Mouse (Mus musculus): ENCODE data around the gene Bcat2. TPM values are rescaled to one million over a fixed set of nuclear protein-coding genes. Genes with fewer than 3 reads are reported as not detected.

Gene Bcat2
- polyA plus RNA-seq (2012; rRNA removed), result 21.1 and 24.2 TPM in 2 replicates

GRCm38 (mm10) chr7:45570103-45570741, at the start of gene Bcat2:
Gene Bcat2 (plus strand): TSS chr7:45570153.
- H3K27me3 ChIP-seq (ENCODE audit: control insufficient read depth, insufficient read depth, low read length), result no peaks in the 10 kb centered on the region
- peak; percentile 81 for DNase-seq
- H3K4me1 ChIP-seq (ENCODE audit: control insufficient read depth, insufficient read depth, low read length), result peaks cover 6% of the 10 kb centered on the region; the same call in 1 of the 2 replicates
- peak within 1 kb of the TSS; percentile 72 for H3K4me3 ChIP-seq (replicated peaks; ENCODE audit: insufficient read depth, low read depth, low read length)
- H3K27ac ChIP-seq (ENCODE audit: insufficient read depth, low read length), result peak within 1 kb of the TSS; percentile 34
- TF ChIP-seq CTCF (IDR thresholded peaks at IDR 0.05; ENCODE audit: borderline replicate concordance, insufficient read depth, low read depth, low read length) (no peak), POLR2A (IDR thresholded peaks at IDR 0.05; ENCODE audit: borderline replicate concordance, insufficient read depth, low read length) (peak; percentile 62)
- WGBS, result 1% methylated on average over 42 of the region's 42 CpGs

DNA sequence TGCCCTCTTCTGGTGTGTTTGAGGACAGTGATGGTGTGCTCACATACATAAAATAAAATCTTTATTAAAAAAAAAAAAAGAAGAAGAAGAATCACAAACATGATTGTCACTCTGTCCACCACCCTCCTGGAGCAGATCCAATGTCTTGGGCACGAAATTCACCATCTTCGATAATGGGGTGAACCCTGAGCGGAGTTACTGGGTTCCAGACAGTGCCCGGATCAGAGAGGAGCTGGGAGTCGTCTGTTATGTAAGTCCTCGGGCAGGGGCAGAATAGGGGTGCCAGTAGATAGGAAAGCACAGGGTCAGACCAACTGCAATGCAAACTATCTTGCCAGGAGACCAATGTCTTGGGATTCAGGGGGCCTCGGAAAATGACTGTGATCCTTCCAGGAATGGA, 49.3 kb upstream of the Bcat2 start:
- Histone ChIP-seq H3K27ac (ENCODE audit: insufficient read depth, low read length) (no peak overlapping the region), H3K27me3 (ENCODE audit: control insufficient read depth, insufficient read depth, low read length) (no peaks in the 10 kb centered on the region), H3K4me1 (ENCODE audit: control insufficient read depth, insufficient read depth, low read length) (peaks cover 13% of the 10 kb centered on the region), H3K4me3 (replicated peaks; ENCODE audit: insufficient read depth, low read depth, low read length) (no peak overlapping the region)
- whole genome bisulfite sequencing, result 90% methylated on average over 7 of the region's 7 CpGs
- DNase-seq, result no peak
- TF ChIP-seq CTCF (IDR thresholded peaks at IDR 0.05; ENCODE audit: borderline replicate concordance, insufficient read depth, low read depth, low read length) (no peak), POLR2A (IDR thresholded peaks at IDR 0.05; ENCODE audit: borderline replicate concordance, insufficient read depth, low read length) (no peak)

- H3K4me1 ChIP-seq (ENCODE audit: control insufficient read depth, insufficient read depth, low read length), result peaks cover 13% of the 10 kb centered on the region
- DNase-seq, result peak; percentile 86
- peak overlapping the region; percentile 84 for H3K4me3 ChIP-seq (replicated peaks; ENCODE audit: insufficient read depth, low read depth, low read length)
- H3K27me3 ChIP-seq (ENCODE audit: control insufficient read depth, insufficient read depth, low read length), result no peaks in the 10 kb centered on the region
- peak; percentile 10; the same call in 1 of the 2 replicates for TF ChIP-seq CTCF (IDR thresholded peaks at IDR 0.05; ENCODE audit: borderline replicate concordance, insufficient read depth, low read depth, low read length)
- TF ChIP-seq POLR2A (IDR thresholded peaks at IDR 0.05; ENCODE audit: borderline replicate concordance, insufficient read depth, low read length), result peak; percentile 57; the same call in 1 of the 2 replicates
- WGBS, result under 1% methylated on average over 28 of the region's 28 CpGs
- H3K27ac ChIP-seq (ENCODE audit: insufficient read depth, low read length), result peak overlapping the region; percentile 67
Observed at GRCm38 (mm10) chr7:45521728-45522184, 48.2 kb upstream of the Bcat2 start.

- H3K4me1 ChIP-seq (ENCODE audit: control insufficient read depth, insufficient read depth, low read length), result peaks cover 13% of the 10 kb centered on the region
- peak overlapping the region; percentile 84 for H3K4me3 ChIP-seq (replicated peaks; ENCODE audit: insufficient read depth, low read depth, low read length)
- no peaks in the 10 kb centered on the region for H3K27me3 ChIP-seq (ENCODE audit: control insufficient read depth, insufficient read depth, low read length)
- TF ChIP-seq POLR2A (IDR thresholded peaks at IDR 0.05; ENCODE audit: borderline replicate concordance, insufficient read depth, low read length), result no peak
- no peak for TF ChIP-seq CTCF (IDR thresholded peaks at IDR 0.05; ENCODE audit: borderline replicate concordance, insufficient read depth, low read depth, low read length)
- DNase-seq, result no peak
- H3K27ac ChIP-seq (ENCODE audit: insufficient read depth, low read length), result no peak overlapping the region
- 52% methylated on average over 16 of the region's 16 CpGs for WGBS
Observed at GRCm38 (mm10) chr7:45522194-45522752, 47.7 kb upstream of the Bcat2 start.

- Histone ChIP-seq H3K27me3 (ENCODE audit: control insufficient read depth, insufficient read depth, low read length) (no peaks in the 10 kb centered on the region), H3K4me1 (ENCODE audit: control insufficient read depth, insufficient read depth, low read length) (peaks cover 13% of the 10 kb centered on the region), H3K27ac (ENCODE audit: insufficient read depth, low read length) (no peak overlapping the region), H3K4me3 (replicated peaks; ENCODE audit: insufficient read depth, low read depth, low read length) (no peak overlapping the region)
- TF ChIP-seq POLR2A (IDR thresholded peaks at IDR 0.05; ENCODE audit: borderline replicate concordance, insufficient read depth, low read length) (no peak), CTCF (IDR thresholded peaks at IDR 0.05; ENCODE audit: borderline replicate concordance, insufficient read depth, low read depth, low read length) (no peak)
- WGBS, result 75% methylated on average over 18 of the region's 18 CpGs
- DNase-seq, result peak in 1 of 2 experiments; percentile 37
Observed at GRCm38 (mm10) chr7:45522957-45523676, 46.8 kb upstream of the Bcat2 start.

DNA sequence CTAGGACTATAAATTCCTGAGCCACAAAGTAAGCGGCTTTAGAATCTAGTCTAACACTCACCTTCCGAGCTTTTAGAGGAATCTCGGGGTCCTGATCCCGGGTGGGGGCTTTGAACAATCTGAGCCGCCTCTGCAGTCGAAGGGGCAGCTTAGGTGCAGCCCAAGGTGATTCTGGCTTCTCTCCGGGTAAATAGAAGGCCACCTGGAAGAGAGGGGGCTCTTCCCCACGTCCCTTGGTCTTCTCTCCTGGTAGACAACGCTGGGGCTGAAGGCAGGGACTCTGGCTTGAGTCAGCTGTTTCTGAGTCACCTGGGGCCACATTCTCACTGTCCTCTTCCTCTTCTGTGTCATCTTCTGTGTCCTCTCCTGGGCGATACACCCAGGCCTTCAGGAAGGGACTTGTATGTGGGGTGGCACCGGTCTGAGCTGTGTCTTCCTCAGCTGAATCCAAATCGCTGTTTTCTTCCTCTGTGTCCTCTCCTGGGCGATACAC, 46.2 kb upstream of the Bcat2 start:
- Histone ChIP-seq H3K27me3 (ENCODE audit: control insufficient read depth, insufficient read depth, low read length) (no peaks in the 10 kb centered on the region), H3K4me3 (replicated peaks; ENCODE audit: insufficient read depth, low read depth, low read length) (peak overlapping the region; percentile 19), H3K4me1 (ENCODE audit: control insufficient read depth, insufficient read depth, low read length) (peaks cover 13% of the 10 kb centered on the region), H3K27ac (ENCODE audit: insufficient read depth, low read length) (no peak overlapping the region)
- no peak for TF ChIP-seq POLR2A (IDR thresholded peaks at IDR 0.05; ENCODE audit: borderline replicate concordance, insufficient read depth, low read length)
- TF ChIP-seq CTCF (IDR thresholded peaks at IDR 0.05; ENCODE audit: borderline replicate concordance, insufficient read depth, low read depth, low read length), result no peak
- WGBS, result 81% methylated on average over 13 of the region's 13 CpGs
- DNase-seq, result peak in 1 of 2 experiments; percentile 12

GRCm38 (mm10) chr7:45524841-45525621, 44.9 kb upstream of the Bcat2 start:
- WGBS, result 13% methylated on average over 12 of the region's 12 CpGs
- peak; percentile 40 to 48 for DNase-seq
- Histone ChIP-seq H3K4me3 (replicated peaks; ENCODE audit: insufficient read depth, low read depth, low read length) (peak overlapping the region; percentile 77), H3K27me3 (ENCODE audit: control insufficient read depth, insufficient read depth, low read length) (no peaks in the 10 kb centered on the region), H3K4me1 (ENCODE audit: control insufficient read depth, insufficient read depth, low read length) (peaks cover 13% of the 10 kb centered on the region), H3K27ac (ENCODE audit: insufficient read depth, low read length) (peak overlapping the region; percentile 95)
- TF ChIP-seq POLR2A (IDR thresholded peaks at IDR 0.05; ENCODE audit: borderline replicate concordance, insufficient read depth, low read length) (no peak), CTCF (IDR thresholded peaks at IDR 0.05; ENCODE audit: borderline replicate concordance, insufficient read depth, low read depth, low read length) (no peak)

Measured in cerebellum, adult 2 months (tissue).